Mouse (Mus musculus) spleen, adult 2 months (tissue): ENCODE data around the gene Dynlt1c. TPM values are rescaled to one million over a fixed set of nuclear protein-coding genes. Genes with fewer than 3 reads are reported as not detected.
"Not testable (repeated sequence)": the region's sequence is repeated elsewhere in the genome, so short reads cannot be mapped to it uniquely, and the experiment has no call there.

Source experiments
- DNase-seq, 2 experiments: peaks; one replicate each; pipeline versions ENCODE4 v3.0.0 to v3.0.0-alpha.2; 2012 to 2021; ENCODE audit warnings: low spot score in 2 of 2, low read depth in 1 of 2
- H3K27ac ChIP-seq: fragments of 200-500 bp; 2 replicates; pipeline ENCODE4 v1.5.1; 2012; ENCODE audit warnings: low read length, inconsistent platforms; ENCODE audit not compliant: insufficient read depth
- H3K27me3 ChIP-seq: fragments of 200-500 bp; 2 replicates; pipeline ENCODE4 v1.6.1; 2012; ENCODE audit warnings: mild to moderate bottlenecking, moderate library complexity, low read length, inconsistent platforms; ENCODE audit not compliant: control insufficient read depth, insufficient read depth
- H3K36me3 ChIP-seq: fragments of 200-500 bp; 2 replicates; pipeline ENCODE4 v1.6.1; 2012; ENCODE audit warnings: mild to moderate bottlenecking, low read length, inconsistent platforms; ENCODE audit not compliant: control insufficient read depth, insufficient read depth
- H3K4me1 ChIP-seq: fragments of 200-500 bp; 2 replicates; pipeline ENCODE4 v1.6.1; 2011; ENCODE audit warnings: inconsistent platforms; ENCODE audit not compliant: control insufficient read depth, insufficient read depth, insufficient read length
- H3K4me3 ChIP-seq: fragments of 200-500 bp; 2 replicates; pipeline ENCODE4 v1.5.1; 2011; ENCODE audit warnings: mild to moderate bottlenecking, inconsistent platforms; ENCODE audit not compliant: insufficient read depth, insufficient read length; ENCODE audit errors: extremely low read depth
- WGBS: fragments of 180-500 bp; shearing (Covaris S2); methylation state at CpG from one replicate; pipeline ENCODE4 v1.1.7; 2018; 5-methylcytosine and 5-hydroxymethylcytosine counted together
- polyA plus RNA-seq: library from polyadenylated mRNA; depleted of rRNA; stranded (reverse); fragments of >200 nt; gene quantifications from 2 replicates; pipeline ENCODE4 v1.2.3, GENCODE M21; 2012; rRNA removed

Dynlt1c gene
- polyA plus RNA-seq, 1 experiment: 14.2 TPM

DNA sequence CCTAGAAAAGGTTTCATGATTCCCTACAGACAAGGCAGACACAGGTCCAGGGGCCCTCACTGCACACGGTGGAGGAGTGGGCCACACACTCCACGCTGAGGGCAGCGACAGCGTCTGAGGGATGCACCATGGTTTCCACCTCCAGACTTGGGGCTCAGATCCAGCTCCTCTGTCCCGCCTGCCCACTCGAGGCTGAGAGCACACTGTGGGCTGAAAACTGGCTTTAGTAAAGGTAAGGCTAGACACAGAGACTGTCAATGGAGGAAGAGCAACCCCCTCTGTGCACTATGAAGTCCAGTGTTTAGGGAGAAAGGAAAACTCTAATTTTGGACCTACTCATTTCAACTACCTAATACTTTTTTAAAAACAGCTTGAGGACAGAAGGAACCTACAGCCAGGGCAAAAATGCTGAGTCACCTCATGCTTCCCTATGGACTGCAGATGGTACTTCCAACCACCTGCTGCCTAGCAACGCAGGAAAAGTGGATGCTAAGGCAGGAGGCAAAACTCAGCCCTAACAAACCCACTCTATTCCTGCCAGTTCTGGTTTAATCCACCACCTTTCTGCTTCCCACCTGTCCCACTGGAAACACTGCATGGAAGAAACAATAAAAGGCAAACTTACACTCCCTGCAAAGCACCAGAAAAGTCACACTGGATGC is 49.6 kb downstream of the Dynlt1c start:
- not testable (repeated sequence) for H3K4me3 ChIP-seq, H3K36me3 ChIP-seq, H3K27me3 ChIP-seq, DNase-seq, H3K27ac ChIP-seq, H3K4me1 ChIP-seq
- WGBS: 94% methylated on average over 7 of the region's 7 CpGs

DNA sequence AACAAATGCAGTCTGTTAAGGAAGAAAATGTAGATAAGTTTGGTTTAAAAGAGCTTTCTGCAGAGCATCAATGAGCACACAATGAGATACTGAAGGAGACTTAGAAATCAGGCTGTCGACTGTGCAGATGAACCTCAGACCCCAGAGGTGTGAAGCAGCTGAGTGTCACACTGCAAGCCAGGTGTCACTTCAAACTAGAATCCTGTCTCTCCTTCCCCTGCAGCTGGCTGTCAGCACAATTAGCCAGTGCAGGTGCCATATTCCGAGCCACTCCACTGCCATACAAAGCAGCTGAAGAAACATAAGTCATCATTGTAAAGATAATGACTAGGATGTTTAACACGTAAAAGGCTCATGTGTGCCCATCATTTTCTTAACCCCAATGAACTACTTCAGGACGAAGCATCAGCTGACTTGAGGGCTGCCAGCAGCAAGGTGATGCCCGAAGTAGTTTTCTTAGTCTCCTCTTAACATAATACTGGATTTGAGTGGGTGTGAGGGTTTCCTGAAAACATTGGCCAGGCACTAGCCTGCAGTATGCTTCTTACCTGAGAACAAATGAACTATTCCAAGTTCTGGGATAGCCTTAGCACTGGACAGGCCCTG is 52.0 kb downstream of the Dynlt1c start:
- not testable (repeated sequence) for H3K36me3 ChIP-seq, H3K27me3 ChIP-seq, DNase-seq, H3K27ac ChIP-seq, H3K4me1 ChIP-seq, H3K4me3 ChIP-seq
- WGBS: 87% methylated on average over 4 of the region's 5 CpGs

DNA sequence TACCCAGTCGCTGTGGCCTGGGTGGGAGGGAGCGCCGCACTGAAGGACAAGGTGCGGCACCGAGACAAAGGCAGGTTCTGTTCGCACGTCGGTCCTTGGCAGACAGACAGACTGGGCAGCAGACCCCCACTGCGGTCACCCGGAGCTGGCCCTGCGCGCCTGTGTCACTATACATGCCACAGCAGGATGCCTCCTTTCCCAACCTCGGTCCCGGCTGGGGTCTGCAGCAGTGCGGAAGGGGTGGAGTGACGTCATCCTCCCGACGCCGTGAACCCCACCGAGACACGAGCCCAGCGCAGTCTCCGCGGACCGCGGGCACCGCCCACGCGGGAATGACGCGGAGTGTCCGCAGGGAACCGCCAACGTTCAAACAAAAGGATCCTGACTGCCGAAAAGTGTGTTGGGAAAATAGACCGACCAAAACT is 53.6 kb downstream of the Dynlt1c start:
- H3K4me3 ChIP-seq: peak overlapping the region; percentile 67
- under 1% methylated on average over 36 of the region's 36 CpGs for WGBS
- H3K4me1 ChIP-seq, H3K36me3 ChIP-seq, H3K27me3 ChIP-seq: not testable (repeated sequence)
- DNase-seq: peak; percentile 30 to 38
- H3K27ac ChIP-seq: peak overlapping the region; percentile 64

DNA sequence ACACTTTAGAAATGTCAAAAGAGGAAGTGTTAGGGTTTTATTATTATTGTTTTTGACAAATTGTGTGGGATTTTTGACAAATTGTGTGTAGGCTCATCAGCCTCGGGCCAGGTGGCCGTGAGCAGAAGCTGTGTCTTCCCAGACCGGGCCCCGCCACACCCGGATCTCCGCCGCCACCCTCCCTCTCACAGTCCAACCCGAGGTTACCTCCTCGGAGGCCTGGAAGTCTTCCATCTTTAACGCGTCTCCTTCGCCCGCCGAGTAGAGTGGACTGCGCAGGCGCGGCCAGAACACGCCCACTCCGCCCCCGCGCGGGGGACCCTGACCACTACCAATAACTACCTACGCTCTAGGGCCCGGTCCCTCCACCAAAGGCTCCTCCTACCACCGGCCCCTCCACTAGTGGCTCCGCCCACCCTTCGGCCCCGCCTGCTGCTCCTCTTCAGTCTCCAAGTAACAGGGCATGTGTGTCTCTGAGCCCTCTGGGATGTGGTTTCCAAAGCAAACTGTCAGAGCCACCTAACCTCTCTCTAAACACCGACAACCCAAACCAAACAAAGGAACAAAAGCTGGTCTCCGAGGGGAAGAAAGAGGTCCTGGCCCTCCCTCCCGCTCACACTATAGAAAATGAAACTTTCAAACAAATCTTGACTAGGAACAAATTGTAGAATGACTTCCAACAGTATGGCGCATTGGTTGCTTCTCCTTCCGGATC is 54.3 kb downstream of the Dynlt1c start, which contains the start of gene Dynlt1f:
Dynlt1f (minus strand) TSS at position 334 of the 715 bp plus-strand sequence.
- H3K4me3 ChIP-seq: peak within 1 kb of the TSS; percentile 67
- H3K27me3 ChIP-seq, H3K4me1 ChIP-seq, H3K36me3 ChIP-seq: not testable (repeated sequence)
- 1% methylated on average over 23 of the region's 33 CpGs for WGBS
- peak within 1 kb of the TSS; percentile 65 for H3K27ac ChIP-seq
- DNase-seq: peak; percentile 36 to 52

DNA sequence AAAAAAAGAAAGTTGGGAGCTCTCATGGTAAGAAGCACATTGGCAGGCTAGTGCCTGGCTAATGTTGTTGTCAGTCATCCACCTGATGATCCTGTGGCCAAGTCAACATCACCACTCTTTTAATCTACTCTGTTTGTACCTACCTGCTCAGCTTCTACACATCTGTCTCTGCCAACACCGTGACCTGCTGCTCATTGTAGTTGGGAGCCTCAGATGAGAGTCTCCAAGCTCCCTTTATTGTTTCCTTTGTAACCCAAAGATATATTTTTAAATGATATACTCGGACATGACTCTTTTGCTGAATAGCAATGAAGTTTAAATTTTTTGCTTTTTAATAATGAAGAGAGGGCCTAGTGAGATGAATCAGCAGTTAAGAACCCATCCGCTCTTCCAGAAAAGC is 55.0 kb downstream of the Dynlt1c start:
- DNase-seq, H3K27me3 ChIP-seq, H3K27ac ChIP-seq, H3K4me3 ChIP-seq, H3K4me1 ChIP-seq, H3K36me3 ChIP-seq: not testable (repeated sequence)
- 90% methylated on average over 1 of the region's 3 CpGs for WGBS

GRCm38 (mm10) chr17:6658801-6659200 is 57.3 kb downstream of the Dynlt1c start, which contains the start of gene Sytl3:
Sytl3 (plus strand) TSS chr17:6659093.
- not testable (repeated sequence) for H3K27me3 ChIP-seq, H3K36me3 ChIP-seq, H3K4me1 ChIP-seq, H3K27ac ChIP-seq, H3K4me3 ChIP-seq
- WGBS: 15% methylated on average over 5 of the region's 7 CpGs
- peak in 1 of 2 experiments; percentile 33 for DNase-seq

Other genes starting within 250 kb of the Dynlt1c start
- gene Dynlt1b, start 171.6 kb upstream of the Dynlt1c start, polyA plus RNA-seq: 91.4 and 112 TPM in 2 replicates
- 41.8 and 43.2 TPM in 2 replicates for gene Dynlt1f, start 54.2 kb downstream of the Dynlt1c start, polyA plus RNA-seq
- gene Sytl3, start 57.4 kb downstream of the Dynlt1c start, polyA plus RNA-seq: 2.3 and 3.8 TPM in 2 replicates
- gene Ezr, start 181.1 kb downstream of the Dynlt1c start, polyA plus RNA-seq: 63.0 and 73.5 TPM in 2 replicates